Mouse (Mus musculus): ENCODE measurements around the gene Ccnb2.

DNA sequence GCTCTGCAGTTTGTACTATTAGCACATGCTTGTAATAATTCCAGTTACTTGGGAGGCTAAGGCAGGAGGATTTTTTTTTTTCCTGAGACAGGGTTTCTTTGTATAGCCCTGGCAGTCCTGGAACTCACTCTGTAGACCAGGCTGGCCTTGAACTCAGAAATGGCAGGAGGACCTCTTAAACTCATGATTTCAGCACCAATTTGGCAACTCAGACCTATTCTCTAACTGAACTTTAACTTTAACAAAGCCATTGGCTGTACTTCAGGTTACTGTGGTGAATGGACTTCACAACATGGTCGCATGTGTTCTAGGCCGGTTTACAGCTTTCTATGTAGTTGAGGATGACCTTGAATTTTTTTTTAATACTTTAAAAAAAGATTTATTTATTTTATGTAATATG is 1.3 kb upstream of the Ccnb2 start:
- no peak for TF ChIP-seq CTCF (IDR thresholded peaks at IDR 0.05; ENCODE audit: extremely low read depth, insufficient read depth, insufficient read length, insufficient replicate concordance)
- TF ChIP-seq POLR2A (IDR thresholded peaks at IDR 0.05; ENCODE audit: low read depth, low read length): no peak
